Mouse (Mus musculus) midbrain, embryonic 15.5 days (tissue): Measurements from ENCODE around the gene Setd1a. TPM values are rescaled to one million over a fixed set of nuclear protein-coding genes. Genes with fewer than 3 reads are reported as not detected.
A peak's percentile ranks its signal among the peaks of the same experiment; 100 is the strongest.
"Not testable (repeated sequence)": the region's sequence is repeated elsewhere in the genome, so short reads cannot be mapped to it uniquely, and the experiment has no call there.

ENCODE experiments used
- ATAC-seq: fragments of 200-750 bp; cut with Nextera tagmentation; replicated peaks from 2 replicates; pipeline ENCODE4 v1.8.0; 2017; ENCODE audit warnings: moderate TSS enrichment
- H3K27ac ChIP-seq: fragments of 300-500 bp; sonication (generic); 2 replicates; pipeline ENCODE4 v1.5.1; 2015; ENCODE audit warnings: mild to moderate bottlenecking, inconsistent platforms
- H3K27me3 ChIP-seq: fragments of 300-500 bp; sonication (generic); replicated peaks from 2 replicates; pipeline ENCODE4 v1.6.1; 2015; ENCODE audit warnings: inconsistent platforms
- H3K36me3 ChIP-seq: fragments of 300-500 bp; sonication (generic); replicated peaks from 2 replicates; pipeline ENCODE4 v1.6.1; 2015; ENCODE audit warnings: inconsistent platforms
- H3K4me1 ChIP-seq: fragments of 300-500 bp; sonication (generic); 2 replicates; pipeline ENCODE4 v1.6.1; 2015; ENCODE audit warnings: inconsistent platforms
- H3K4me2 ChIP-seq: fragments of 300-500 bp; sonication (generic); 2 replicates; pipeline ENCODE4 v1.6.1; 2015; ENCODE audit warnings: inconsistent platforms, mild to moderate bottlenecking, moderate library complexity
- H3K4me3 ChIP-seq: fragments of 300-500 bp; sonication (generic); 2 replicates; pipeline ENCODE4 v1.5.1; 2015; ENCODE audit warnings: mild to moderate bottlenecking, inconsistent platforms
- H3K9ac ChIP-seq: fragments of 300-500 bp; sonication (generic); 2 replicates; pipeline ENCODE4 v1.6.1; 2015; ENCODE audit warnings: mild to moderate bottlenecking, inconsistent platforms
- H3K9me3 ChIP-seq: fragments of 300-500 bp; sonication (generic); 2 replicates; pipeline ENCODE4 v1.6.1; 2016; ENCODE audit warnings: inconsistent platforms
- WGBS: fragments of 180-500 bp; shearing (Covaris S2); methylation state at CpG from one replicate; pipeline ENCODE4 v1.1.7; 2015; ENCODE audit warnings: mixed read lengths; 5-methylcytosine and 5-hydroxymethylcytosine counted together
- polyA plus RNA-seq: library from polyadenylated mRNA; unstranded; fragments of >200 nt; fragmentation: Nextera tagmentation; extraction: Ambion mirVana; gene quantifications from 2 replicates; pipeline ENCODE4 v1.2.1, GENCODE M21; 2015

Setd1a gene
- 21.5 and 21.6 TPM in 2 replicates for polyA plus RNA-seq

- H3K36me3 ChIP-seq, result peaks cover 11% of the 10 kb centered on the region; the same call in 1 of the 2 replicates
- H3K9me3 ChIP-seq, result no peaks in the 10 kb centered on the region
- peak within 1 kb of the TSS; percentile 79 for H3K9ac ChIP-seq
- ATAC-seq, result peak; percentile 81
- WGBS, result under 1% methylated on average over 23 of the region's 23 CpGs
- peaks cover 14% of the 10 kb centered on the region for H3K4me1 ChIP-seq
- peak within 1 kb of the TSS; percentile 80 for H3K4me3 ChIP-seq
- no peaks in the 10 kb centered on the region for H3K27me3 ChIP-seq
- peak within 1 kb of the TSS; percentile 61 for H3K4me2 ChIP-seq
- peak within 1 kb of the TSS; percentile 98 for H3K27ac ChIP-seq
Measured at GRCm38 (mm10) chr7:127776426-127776825, at the start of gene Setd1a. TSS of gene Setd1a (plus strand) at chr7:127776670.

- no peak overlapping the region for H3K9ac ChIP-seq
- no peak for ATAC-seq
- no peaks in the 10 kb centered on the region for H3K36me3 ChIP-seq
- no peak overlapping the region for H3K4me3 ChIP-seq
- no peak overlapping the region for H3K27ac ChIP-seq
- no peaks in the 10 kb centered on the region for H3K9me3 ChIP-seq
- H3K4me1 ChIP-seq, result no peaks in the 10 kb centered on the region
- 83% methylated on average over 7 of the region's 7 CpGs for WGBS
- H3K27me3 ChIP-seq, result no peaks in the 10 kb centered on the region
- H3K4me2 ChIP-seq, result no peak overlapping the region
Measured at GRCm38 (mm10) chr7:127727898-127728297, 48.6 kb upstream of the Setd1a start.

- Histone ChIP-seq H3K27me3 (no peaks in the 10 kb centered on the region), H3K9me3 (no peaks in the 10 kb centered on the region), H3K36me3 (no peaks in the 10 kb centered on the region), H3K4me1 (no peaks in the 10 kb centered on the region), H3K4me3 (no peak overlapping the region), H3K4me2 (no peak overlapping the region), H3K27ac (no peak overlapping the region), H3K9ac (no peak overlapping the region)
- WGBS, result 67% methylated on average over 4 of the region's 4 CpGs
- ATAC-seq, result no peak
Measured at GRCm38 (mm10) chr7:127730170-127730569, 46.3 kb upstream of the Setd1a start.

- H3K4me3 ChIP-seq, H3K27me3 ChIP-seq, H3K4me1 ChIP-seq, H3K27ac ChIP-seq, H3K4me2 ChIP-seq, H3K9ac ChIP-seq, H3K9me3 ChIP-seq, ATAC-seq, H3K36me3 ChIP-seq: not testable (repeated sequence)
- WGBS, result 100% methylated on average over 1 of the region's 5 CpGs
Measured at GRCm38 (mm10) chr7:127732066-127732465, 44.4 kb upstream of the Setd1a start, which contains the start of gene Ctf2. TSS of gene Ctf2 (minus strand) at chr7:127732166.

GRCm38 (mm10) chr7:127744366-127745045, 32.0 kb upstream of the Setd1a start, which contains the start of gene Fbxl19:
TSS of gene Fbxl19 (plus strand) at chr7:127744543.
- peak within 1 kb of the TSS; percentile 92 for H3K27ac ChIP-seq
- peak within 1 kb of the TSS; percentile 94 for H3K4me3 ChIP-seq
- ATAC-seq, result no peak
- H3K4me1 ChIP-seq, result peaks cover 24% of the 10 kb centered on the region
- no peaks in the 10 kb centered on the region for H3K27me3 ChIP-seq
- H3K36me3 ChIP-seq, result peaks cover 14% of the 10 kb centered on the region
- peak within 1 kb of the TSS; percentile 71 for H3K4me2 ChIP-seq
- WGBS, result 2% methylated on average over 26 of the region's 26 CpGs
- H3K9ac ChIP-seq, result peak within 1 kb of the TSS; percentile 52
- no peaks in the 10 kb centered on the region for H3K9me3 ChIP-seq

- Histone ChIP-seq H3K4me1 (peaks cover 24% of the 10 kb centered on the region), H3K27me3 (no peaks in the 10 kb centered on the region), H3K9ac (peak overlapping the region; percentile 52), H3K27ac (peak overlapping the region; percentile 92), H3K9me3 (no peaks in the 10 kb centered on the region), H3K4me2 (peak overlapping the region; percentile 71), H3K4me3 (peak overlapping the region; percentile 94), H3K36me3 (peaks cover 21% of the 10 kb centered on the region)
- WGBS, result under 1% methylated on average over 19 of the region's 19 CpGs
- ATAC-seq, result peak; percentile 92
Measured at GRCm38 (mm10) chr7:127745251-127745651, 31.2 kb upstream of the Setd1a start.

GRCm38 (mm10) chr7:127745652-127746493, 30.6 kb upstream of the Setd1a start:
- H3K4me1 ChIP-seq, result peaks cover 24% of the 10 kb centered on the region
- H3K4me3 ChIP-seq, result peak overlapping the region; percentile 94
- peak overlapping the region; percentile 92 for H3K27ac ChIP-seq
- peak overlapping the region; percentile 71 for H3K4me2 ChIP-seq
- peak overlapping the region; percentile 94 for H3K9ac ChIP-seq
- H3K27me3 ChIP-seq, result no peaks in the 10 kb centered on the region
- H3K9me3 ChIP-seq, result no peaks in the 10 kb centered on the region
- H3K36me3 ChIP-seq, result peaks cover 26% of the 10 kb centered on the region
- ATAC-seq, result peak; percentile 94
- WGBS, result under 1% methylated on average over 39 of the region's 39 CpGs

GRCm38 (mm10) chr7:127746494-127747491, 29.7 kb upstream of the Setd1a start:
- no peaks in the 10 kb centered on the region for H3K9me3 ChIP-seq
- peak overlapping the region; percentile 94 for H3K9ac ChIP-seq
- peaks cover 36% of the 10 kb centered on the region for H3K36me3 ChIP-seq
- no peaks in the 10 kb centered on the region for H3K27me3 ChIP-seq
- WGBS, result under 1% methylated on average over 48 of the region's 62 CpGs
- peak overlapping the region; percentile 94 for H3K4me3 ChIP-seq
- peak overlapping the region; percentile 92 for H3K27ac ChIP-seq
- H3K4me2 ChIP-seq, result peak overlapping the region; percentile 71
- H3K4me1 ChIP-seq, result peaks cover 24% of the 10 kb centered on the region
- no peak for ATAC-seq

GRCm38 (mm10) chr7:127747559-127748234, 28.8 kb upstream of the Setd1a start:
- Histone ChIP-seq H3K36me3 (peaks cover 40% of the 10 kb centered on the region), H3K4me1 (peaks cover 25% of the 10 kb centered on the region), H3K9ac (peak overlapping the region; percentile 94), H3K4me3 (peak overlapping the region; percentile 94), H3K4me2 (peak overlapping the region; percentile 71), H3K27ac (peak overlapping the region; percentile 92; the same call in 1 of the 2 replicates), H3K27me3 (no peaks in the 10 kb centered on the region), H3K9me3 (no peaks in the 10 kb centered on the region)
- 38% methylated on average over 6 of the region's 6 CpGs for WGBS
- no peak for ATAC-seq

GRCm38 (mm10) chr7:127748235-127748560, 28.3 kb upstream of the Setd1a start:
- Histone ChIP-seq H3K27ac (no peak overlapping the region), H3K9ac (no peak overlapping the region), H3K4me3 (peak overlapping the region; percentile 94)

More at GRCm38 (mm10) chr7:127748235-127748560, 28.3 kb upstream of the Setd1a start:
- peaks cover 40% of the 10 kb centered on the region for H3K36me3 ChIP-seq
- ATAC-seq, result no peak
- H3K4me2 ChIP-seq, result peak overlapping the region; percentile 71; the same call in 1 of the 2 replicates
- WGBS, result 94% methylated on average over 28 of the region's 28 CpGs
- no peaks in the 10 kb centered on the region for H3K9me3 ChIP-seq
- H3K27me3 ChIP-seq, result no peaks in the 10 kb centered on the region
- peaks cover 30% of the 10 kb centered on the region for H3K4me1 ChIP-seq
